Mouse (Mus musculus): ENCODE results near the gene Casc1.
A peak's percentile ranks its signal among the peaks of the same experiment; 100 is the strongest.

Gene Casc1

GRCm38 (mm10) chr6:145210816-145211338 is at the start of gene Casc1, which contains the start of gene Etfrf1:
Casc1 (minus strand) TSS chr6:145211005.
Etfrf1 (plus strand) TSS chr6:145211134.
- peak; percentile 99 for DNase-seq (ENCODE audit: low read depth, low spot score)

- DNase-seq (ENCODE audit: low read depth, low spot score) = no peak
Measured at GRCm38 (mm10) chr6:145256701-145257073, 45.9 kb upstream of the Casc1 start.

GRCm38 (mm10) chr6:145255952-145256700 is 45.3 kb upstream of the Casc1 start:
- no peak for DNase-seq (ENCODE audit: low read depth, low spot score)

GRCm38 (mm10) chr6:145250820-145251219 is 40.0 kb upstream of the Casc1 start:
- no peak for DNase-seq (ENCODE audit: low read depth, low spot score)

GRCm38 (mm10) chr6:145250185-145250791 is 39.5 kb upstream of the Casc1 start, which contains the start of gene Kras:
Kras (minus strand) TSS chr6:145250239.
- DNase-seq (ENCODE audit: low read depth, low spot score) = peak; percentile 92

GRCm38 (mm10) chr6:145249291-145250184 is 38.7 kb upstream of the Casc1 start:
- DNase-seq (ENCODE audit: low read depth, low spot score) = no peak

- no peak for DNase-seq (ENCODE audit: low read depth, low spot score)
Measured at GRCm38 (mm10) chr6:145247886-145248285, 37.1 kb upstream of the Casc1 start.

- DNase-seq (ENCODE audit: low read depth, low spot score) = no peak
Measured at GRCm38 (mm10) chr6:145246841-145247240, 36.0 kb upstream of the Casc1 start.

GRCm38 (mm10) chr6:145242521-145242920 is 31.7 kb upstream of the Casc1 start:
- no peak for DNase-seq (ENCODE audit: low read depth, low spot score)

- DNase-seq (ENCODE audit: low read depth, low spot score) = no peak
Measured at GRCm38 (mm10) chr6:145240285-145240684, 29.5 kb upstream of the Casc1 start.

- DNase-seq (ENCODE audit: low read depth, low spot score) = no peak
Measured at GRCm38 (mm10) chr6:145237148-145237547, 26.3 kb upstream of the Casc1 start.

GRCm38 (mm10) chr6:145235367-145235766 is 24.6 kb upstream of the Casc1 start:
- DNase-seq (ENCODE audit: low read depth, low spot score) = no peak

- DNase-seq (ENCODE audit: low read depth, low spot score) = no peak
Measured at GRCm38 (mm10) chr6:145234391-145234790, 23.6 kb upstream of the Casc1 start.

GRCm38 (mm10) chr6:145226296-145226695 is 15.5 kb upstream of the Casc1 start:
- DNase-seq (ENCODE audit: low read depth, low spot score) = no peak

GRCm38 (mm10) chr6:145224246-145224645 is 13.4 kb upstream of the Casc1 start:
- no peak for DNase-seq (ENCODE audit: low read depth, low spot score)

GRCm38 (mm10) chr6:145215826-145216225 is 5.0 kb upstream of the Casc1 start:
- DNase-seq (ENCODE audit: low read depth, low spot score) = no peak

GRCm38 (mm10) chr6:145213916-145214315 is 3.1 kb upstream of the Casc1 start:
- DNase-seq (ENCODE audit: low read depth, low spot score) = no peak

- DNase-seq (ENCODE audit: low read depth, low spot score) = no peak
Measured at GRCm38 (mm10) chr6:145211376-145212305, 836 bp upstream of the Casc1 start.

- DNase-seq (ENCODE audit: low read depth, low spot score) = no peak
Measured at GRCm38 (mm10) chr6:145210056-145210680, 637 bp downstream of the Casc1 start.

GRCm38 (mm10) chr6:145205142-145205541 is 5.7 kb downstream of the Casc1 start:
- DNase-seq (ENCODE audit: low read depth, low spot score) = no peak

Data from embryo, embryonic 11.5 days (tissue).